Comparison of ENCODE assay signal across 8 mouse cellular contexts in the genomic region with DNA sequence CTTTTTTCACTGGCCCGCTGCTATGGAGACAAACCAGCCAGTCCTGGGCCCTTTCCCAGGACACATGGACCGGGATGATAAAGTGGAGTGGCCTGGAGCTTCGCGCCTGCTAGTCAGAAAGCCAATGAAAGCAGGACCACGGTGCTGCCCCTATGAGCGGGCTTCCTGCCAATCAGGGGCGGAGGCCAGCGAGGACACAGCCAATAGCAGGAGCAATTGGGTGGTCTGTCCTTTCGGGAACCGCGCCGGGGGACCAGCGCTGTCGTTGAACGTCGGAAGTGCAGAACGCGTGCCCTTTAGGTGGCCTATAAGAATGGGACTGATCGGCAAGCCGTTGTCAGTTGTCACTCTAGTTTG. TPM values are rescaled to one million over a fixed set of nuclear protein-coding genes. Genes with fewer than 3 reads are reported as not detected.
A peak's percentile ranks its signal among the peaks of the same experiment; 100 is the strongest.
DNase-seq lines count a peak whose midpoint lies in the region; ATAC-seq lines count a peak whose summit lies in the region.

No protein-coding gene starts in this region.

- peak overlapping the region; percentile 25; the same call in 1 of the 2 replicates for H3K9ac ChIP-seq in embryonic facial prominence, embryonic 12.5 days
- peak overlapping the region; percentile 46; the same call in 1 of the 2 replicates for H3K9ac ChIP-seq in kidney, embryonic 14.5 days (ENCODE audit: low read depth, low read length)
- H3K9ac ChIP-seq in liver, embryonic 11.5 days (ENCODE audit: low read depth, low read length) = peak overlapping the region; percentile 4

- H3K27ac ChIP-seq in embryonic facial prominence, embryonic 12.5 days = peak overlapping the region; percentile 52; the same call in 1 of the 2 replicates
- H3K27ac ChIP-seq in kidney, embryonic 14.5 days (ENCODE audit: low read depth, low read length) = peak overlapping the region; percentile 62; the same call in 1 of the 2 replicates
- H3K27ac ChIP-seq in liver, embryonic 11.5 days (ENCODE audit: low read depth, low read length) = peak overlapping the region; percentile 90

- H3K4me2 ChIP-seq in embryonic facial prominence, embryonic 12.5 days (replicated peaks) = peak overlapping the region; percentile 87
- H3K4me2 ChIP-seq in kidney, embryonic 14.5 days (replicated peaks; ENCODE audit: low read depth, low read length) = peak overlapping the region; percentile 96
- H3K4me2 ChIP-seq in liver, embryonic 11.5 days = peak overlapping the region; percentile 72

- no peaks in the 10 kb centered on the region for H3K9me3 ChIP-seq in embryonic facial prominence, embryonic 12.5 days
- no peaks in the 10 kb centered on the region for H3K9me3 ChIP-seq in kidney, embryonic 14.5 days (ENCODE audit: control insufficient read depth, low read length)
- no peaks in the 10 kb centered on the region for H3K9me3 ChIP-seq in liver, embryonic 11.5 days (ENCODE audit: control insufficient read depth, low read length)

- ATAC-seq in cerebellum, adult (ENCODE audit: insufficient number of reproducible peaks, low FRiP score, low TSS enrichment) = peak; percentile 1; the same call in 1 of the 2 replicates
- ATAC-seq in embryonic facial prominence, embryonic 12.5 days (ENCODE audit: insufficient number of reproducible peaks, insufficient read depth, low FRiP score, low TSS enrichment) = peak; percentile 3; the same call in 1 of the 2 replicates
- ATAC-seq in kidney, embryonic 14.5 days (ENCODE audit: low FRiP score, low TSS enrichment) = peak; percentile 55
- ATAC-seq in liver, embryonic 11.5 days (replicated peaks; ENCODE audit: low FRiP score) = peak; percentile 65
- peak; percentile 10; the same call in 1 of the 2 replicates for ATAC-seq in monocyte, adult 5-6 weeks (replicated peaks; ENCODE audit: insufficient number of reproducible peaks, low FRiP score, low TSS enrichment, poor library complexity, severe bottlenecking)

- WGBS in embryonic facial prominence, embryonic 12.5 days = 5% methylated on average over 20 of the region's 20 CpGs
- 4% methylated on average over 20 of the region's 20 CpGs for WGBS in kidney, embryonic 14.5 days
- WGBS in liver, embryonic 11.5 days = 4% methylated on average over 20 of the region's 20 CpGs

- DNase-seq in cerebellum, adult 9-10 months = no peak
- peak; percentile 79 to 83 for DNase-seq in heart, adult 9 months (ENCODE audit: low spot score in 2 of 2)
- DNase-seq in liver, embryonic 11.5 days (ENCODE audit: low spot score) = peak; percentile 78
- peak; percentile 84 to 89 for DNase-seq in spleen, postnatal 4 days (ENCODE audit: low spot score in 2 of 2)

- peaks cover 14% of the 10 kb centered on the region; the same call in 1 of the 2 replicates for H3K4me1 ChIP-seq in embryonic facial prominence, embryonic 12.5 days
- peaks cover 9% of the 10 kb centered on the region; the same call in 1 of the 2 replicates for H3K4me1 ChIP-seq in kidney, embryonic 14.5 days (ENCODE audit: control insufficient read depth, insufficient read depth, low read length)
- peaks cover 8% of the 10 kb centered on the region; the same call in 1 of the 2 replicates for H3K4me1 ChIP-seq in liver, embryonic 11.5 days (replicated peaks; ENCODE audit: control insufficient read depth, insufficient read depth, low read length)

- H3K27me3 ChIP-seq in embryonic facial prominence, embryonic 12.5 days = no peaks in the 10 kb centered on the region
- H3K27me3 ChIP-seq in kidney, embryonic 14.5 days (ENCODE audit: control insufficient read depth, insufficient read depth, low read length) = no peaks in the 10 kb centered on the region
- H3K27me3 ChIP-seq in liver, embryonic 11.5 days (replicated peaks; ENCODE audit: control insufficient read depth, insufficient read depth, low read length) = no peaks in the 10 kb centered on the region

- no peaks in the 10 kb centered on the region for H3K36me3 ChIP-seq in embryonic facial prominence, embryonic 12.5 days
- H3K36me3 ChIP-seq in kidney, embryonic 14.5 days (ENCODE audit: control insufficient read depth, insufficient read depth, low read length) = no peaks in the 10 kb centered on the region
- H3K36me3 ChIP-seq in liver, embryonic 11.5 days (ENCODE audit: control insufficient read depth, insufficient read depth, low read length) = 0 out of 2 replicates have a peak, but pooled peaks cover 2% of the 10 kb centered on the region

- peak overlapping the region; percentile 61 for H3K4me3 ChIP-seq in embryonic facial prominence, embryonic 12.5 days
- peak overlapping the region; percentile 59 for H3K4me3 ChIP-seq in kidney, embryonic 14.5 days (ENCODE audit: low read length)
- H3K4me3 ChIP-seq in liver, embryonic 11.5 days (ENCODE audit: low read depth, low read length) = peak overlapping the region; percentile 62

RNA-seq across cellular contexts. Expression of gene Kctd7, which starts 0.7 kb away (rescaled TPM):
- polyA plus RNA-seq in embryonic facial prominence, embryonic 12.5 days (2016; fragmentation: Nextera tagmentation; extraction: Ambion mirVana) = 7.3 and 8.7 TPM in 2 replicates
- 2.2 and 4.3 TPM in 2 replicates for polyA plus RNA-seq in kidney, embryonic 14.5 days (2014; fragmentation: Nextera tagmentation; extraction: Ambion mirVana)
- 8.5 TPM in 2 replicates for polyA plus RNA-seq in liver, embryonic 11.5 days (2014; fragmentation: Nextera tagmentation; extraction: Ambion mirVana)
- 0.95 to 4.5 TPM (median 1.5 TPM) in 3 replicates for total RNA-seq in monocyte, adult 5-6 weeks (2017)

RNA-seq across cellular contexts. Expression of gene Rabgef1, which starts 27.6 kb away (rescaled TPM):
- polyA plus RNA-seq in embryonic facial prominence, embryonic 12.5 days (2016; fragmentation: Nextera tagmentation; extraction: Ambion mirVana) = 26.3 and 30.3 TPM in 2 replicates
- 21.0 and 26.7 TPM in 2 replicates for polyA plus RNA-seq in kidney, embryonic 14.5 days (2014; fragmentation: Nextera tagmentation; extraction: Ambion mirVana)
- polyA plus RNA-seq in liver, embryonic 11.5 days (2014; fragmentation: Nextera tagmentation; extraction: Ambion mirVana) = 39.6 and 41.1 TPM in 2 replicates
- 41.1 to 67.6 TPM (median 53.3 TPM) in 3 replicates for total RNA-seq in monocyte, adult 5-6 weeks (2017)

Comparison
In these comparisons a context has a peak if more than half of its experiments do, and no peak if none do; other contexts are left out.
1. ATAC-seq: peak in every context shown above with its lines; median percentile 65 in liver, embryonic 11.5 days; 55 in kidney, embryonic 14.5 days; 10 in monocyte, adult 5-6 weeks; 3 in embryonic facial prominence, embryonic 12.5 days; 1 in cerebellum, adult.